Mouse (Mus musculus): ENCODE data around the gene Plekhj1. TPM values are rescaled to one million over a fixed set of nuclear protein-coding genes. Genes with fewer than 3 reads are reported as not detected.

Gene Plekhj1
- polyA plus RNA-seq, 1 experiment from 2014 or later = 140 TPM

- no peaks in the 10 kb centered on the region for H3K9me3 ChIP-seq (ENCODE audit: control insufficient read depth, low read length)
- peaks cover 12% of the 10 kb centered on the region for H3K36me3 ChIP-seq (ENCODE audit: control insufficient read depth, insufficient read depth, low read length)
- H3K4me3 ChIP-seq (ENCODE audit: low read length) = peak overlapping the region; percentile 17; the same call in 1 of the 2 replicates
- H3K27me3 ChIP-seq (replicated peaks; ENCODE audit: control insufficient read depth, insufficient read depth, low read length) = peaks cover 19% of the 10 kb centered on the region
- peaks cover 22% of the 10 kb centered on the region for H3K4me1 ChIP-seq (ENCODE audit: control insufficient read depth, insufficient read depth, low read depth, low read length)
- peak overlapping the region; percentile 43 for H3K9ac ChIP-seq (ENCODE audit: low read depth, low read length)
- 8% methylated on average over 16 of the region's 18 CpGs for WGBS
- no peak overlapping the region for H3K27ac ChIP-seq (ENCODE audit: low read depth, low read length)
- H3K4me2 ChIP-seq (ENCODE audit: low read length) = peak overlapping the region; percentile 43
- ATAC-seq = no peak
Measured at GRCm38 (mm10) chr10:80808985-80809632, 10.7 kb upstream of the Plekhj1 start.

GRCm38 (mm10) chr10:80808099-80808984 is 9.9 kb upstream of the Plekhj1 start:
- Histone ChIP-seq H3K4me1 (ENCODE audit: control insufficient read depth, insufficient read depth, low read depth, low read length) (peaks cover 22% of the 10 kb centered on the region), H3K27ac (ENCODE audit: low read depth, low read length) (no peak overlapping the region), H3K9ac (ENCODE audit: low read depth, low read length) (peak overlapping the region; percentile 43), H3K9me3 (ENCODE audit: control insufficient read depth, low read length) (no peaks in the 10 kb centered on the region), H3K4me3 (ENCODE audit: low read length) (peak overlapping the region; percentile 17; the same call in 1 of the 2 replicates), H3K4me2 (ENCODE audit: low read length) (peak overlapping the region; percentile 43), H3K27me3 (replicated peaks; ENCODE audit: control insufficient read depth, insufficient read depth, low read length) (peaks cover 19% of the 10 kb centered on the region), H3K36me3 (ENCODE audit: control insufficient read depth, insufficient read depth, low read length) (peaks cover 19% of the 10 kb centered on the region)
- ATAC-seq = no peak
- 15% methylated on average over 40 of the region's 40 CpGs for WGBS

GRCm38 (mm10) chr10:80807057-80807627 is 8.7 kb upstream of the Plekhj1 start:
- WGBS = 1% methylated on average over 40 of the region's 58 CpGs
- H3K36me3 ChIP-seq (ENCODE audit: control insufficient read depth, insufficient read depth, low read length) = peaks cover 30% of the 10 kb centered on the region
- peak; percentile 87 for ATAC-seq
- H3K4me3 ChIP-seq (ENCODE audit: low read length) = peak overlapping the region; percentile 54
- peaks cover 19% of the 10 kb centered on the region for H3K27me3 ChIP-seq (replicated peaks; ENCODE audit: control insufficient read depth, insufficient read depth, low read length)
- H3K9me3 ChIP-seq (ENCODE audit: control insufficient read depth, low read length) = no peaks in the 10 kb centered on the region
- peak overlapping the region; percentile 84 for H3K9ac ChIP-seq (ENCODE audit: low read depth, low read length)
- H3K27ac ChIP-seq (ENCODE audit: low read depth, low read length) = peak overlapping the region; percentile 87
- peaks cover 22% of the 10 kb centered on the region for H3K4me1 ChIP-seq (ENCODE audit: control insufficient read depth, insufficient read depth, low read depth, low read length)
- peak overlapping the region; percentile 98 for H3K4me2 ChIP-seq (ENCODE audit: low read length)

GRCm38 (mm10) chr10:80806341-80807056 is 8.1 kb upstream of the Plekhj1 start:
- no peaks in the 10 kb centered on the region for H3K9me3 ChIP-seq (ENCODE audit: control insufficient read depth, low read length)
- peak overlapping the region; percentile 54 for H3K4me3 ChIP-seq (ENCODE audit: low read length)
- 36% methylated on average over 33 of the region's 34 CpGs for WGBS
- peak overlapping the region; percentile 98 for H3K4me2 ChIP-seq (ENCODE audit: low read length)
- H3K27ac ChIP-seq (ENCODE audit: low read depth, low read length) = peak overlapping the region; percentile 87
- peaks cover 22% of the 10 kb centered on the region for H3K4me1 ChIP-seq (ENCODE audit: control insufficient read depth, insufficient read depth, low read depth, low read length)
- peak overlapping the region; percentile 84 for H3K9ac ChIP-seq (ENCODE audit: low read depth, low read length)
- ATAC-seq = no peak
- H3K27me3 ChIP-seq (replicated peaks; ENCODE audit: control insufficient read depth, insufficient read depth, low read length) = peaks cover 19% of the 10 kb centered on the region
- peaks cover 35% of the 10 kb centered on the region for H3K36me3 ChIP-seq (ENCODE audit: control insufficient read depth, insufficient read depth, low read length)

GRCm38 (mm10) chr10:80805925-80806324 is 7.5 kb upstream of the Plekhj1 start:
- peaks cover 39% of the 10 kb centered on the region for H3K36me3 ChIP-seq (ENCODE audit: control insufficient read depth, insufficient read depth, low read length)
- ATAC-seq = peak; percentile 15; the same call in 1 of the 2 replicates
- no peak overlapping the region; the same call in 1 of the 2 replicates for H3K4me2 ChIP-seq (ENCODE audit: low read length)
- WGBS = 13% methylated on average over 3 of the region's 3 CpGs
- H3K9ac ChIP-seq (ENCODE audit: low read depth, low read length) = peak overlapping the region; percentile 84; the same call in 1 of the 2 replicates
- no peak overlapping the region for H3K4me3 ChIP-seq (ENCODE audit: low read length)
- peaks cover 19% of the 10 kb centered on the region for H3K27me3 ChIP-seq (replicated peaks; ENCODE audit: control insufficient read depth, insufficient read depth, low read length)
- no peak overlapping the region for H3K27ac ChIP-seq (ENCODE audit: low read depth, low read length)
- H3K4me1 ChIP-seq (ENCODE audit: control insufficient read depth, insufficient read depth, low read depth, low read length) = peaks cover 22% of the 10 kb centered on the region
- no peaks in the 10 kb centered on the region for H3K9me3 ChIP-seq (ENCODE audit: control insufficient read depth, low read length)

GRCm38 (mm10) chr10:80805322-80805721 is 6.9 kb upstream of the Plekhj1 start:
- Histone ChIP-seq H3K27ac (ENCODE audit: low read depth, low read length) (no peak overlapping the region), H3K27me3 (replicated peaks; ENCODE audit: control insufficient read depth, insufficient read depth, low read length) (peaks cover 17% of the 10 kb centered on the region), H3K4me3 (ENCODE audit: low read length) (no peak overlapping the region), H3K9me3 (ENCODE audit: control insufficient read depth, low read length) (no peaks in the 10 kb centered on the region), H3K4me2 (ENCODE audit: low read length) (no peak overlapping the region), H3K9ac (ENCODE audit: low read depth, low read length) (no peak overlapping the region), H3K36me3 (ENCODE audit: control insufficient read depth, insufficient read depth, low read length) (peaks cover 39% of the 10 kb centered on the region), H3K4me1 (ENCODE audit: control insufficient read depth, insufficient read depth, low read depth, low read length) (peaks cover 24% of the 10 kb centered on the region)
- no peak for ATAC-seq
- 82% methylated on average over 5 of the region's 5 CpGs for WGBS

- H3K4me1 ChIP-seq (ENCODE audit: control insufficient read depth, insufficient read depth, low read depth, low read length) = peaks cover 28% of the 10 kb centered on the region
- 76% methylated on average over 6 of the region's 6 CpGs for WGBS
- H3K36me3 ChIP-seq (ENCODE audit: control insufficient read depth, insufficient read depth, low read length) = peaks cover 39% of the 10 kb centered on the region
- H3K9ac ChIP-seq (ENCODE audit: low read depth, low read length) = 0 out of 2 replicates have a peak within 1 kb of the TSS, but pooled peaks have one; percentile 84
- no peak within 1 kb of the TSS for H3K4me3 ChIP-seq (ENCODE audit: low read length)
- no peak within 1 kb of the TSS; the same call in 1 of the 2 replicates for H3K4me2 ChIP-seq (ENCODE audit: low read length)
- no peak within 1 kb of the TSS for H3K27ac ChIP-seq (ENCODE audit: low read depth, low read length)
- no peaks in the 10 kb centered on the region for H3K9me3 ChIP-seq (ENCODE audit: control insufficient read depth, low read length)
- peaks cover 13% of the 10 kb centered on the region for H3K27me3 ChIP-seq (replicated peaks; ENCODE audit: control insufficient read depth, insufficient read depth, low read length)
- ATAC-seq = no peak
Measured at GRCm38 (mm10) chr10:80804916-80805315, 6.5 kb upstream of the Plekhj1 start, which contains the start of gene Amh. Gene Amh, plus strand, starts transcription at chr10:80805243.

GRCm38 (mm10) chr10:80804340-80804739 is 5.9 kb upstream of the Plekhj1 start:
- no peak for ATAC-seq
- Histone ChIP-seq H3K27ac (ENCODE audit: low read depth, low read length) (no peak overlapping the region), H3K9ac (ENCODE audit: low read depth, low read length) (no peak overlapping the region), H3K9me3 (ENCODE audit: control insufficient read depth, low read length) (no peaks in the 10 kb centered on the region), H3K4me3 (ENCODE audit: low read length) (no peak overlapping the region), H3K4me1 (ENCODE audit: control insufficient read depth, insufficient read depth, low read depth, low read length) (peaks cover 34% of the 10 kb centered on the region), H3K36me3 (ENCODE audit: control insufficient read depth, insufficient read depth, low read length) (peaks cover 39% of the 10 kb centered on the region), H3K4me2 (ENCODE audit: low read length) (no peak overlapping the region), H3K27me3 (replicated peaks; ENCODE audit: control insufficient read depth, insufficient read depth, low read length) (peaks cover 8% of the 10 kb centered on the region)
- 95% methylated on average over 2 of the region's 2 CpGs for WGBS
